Mouse (Mus musculus): ENCODE results near the gene Mrps18b. TPM values are rescaled to one million over a fixed set of nuclear protein-coding genes. Genes with fewer than 3 reads are reported as not detected.

The Mrps18b gene
- polyA plus RNA-seq, 1 experiment from 2014 or later = 77.7 TPM

DNA sequence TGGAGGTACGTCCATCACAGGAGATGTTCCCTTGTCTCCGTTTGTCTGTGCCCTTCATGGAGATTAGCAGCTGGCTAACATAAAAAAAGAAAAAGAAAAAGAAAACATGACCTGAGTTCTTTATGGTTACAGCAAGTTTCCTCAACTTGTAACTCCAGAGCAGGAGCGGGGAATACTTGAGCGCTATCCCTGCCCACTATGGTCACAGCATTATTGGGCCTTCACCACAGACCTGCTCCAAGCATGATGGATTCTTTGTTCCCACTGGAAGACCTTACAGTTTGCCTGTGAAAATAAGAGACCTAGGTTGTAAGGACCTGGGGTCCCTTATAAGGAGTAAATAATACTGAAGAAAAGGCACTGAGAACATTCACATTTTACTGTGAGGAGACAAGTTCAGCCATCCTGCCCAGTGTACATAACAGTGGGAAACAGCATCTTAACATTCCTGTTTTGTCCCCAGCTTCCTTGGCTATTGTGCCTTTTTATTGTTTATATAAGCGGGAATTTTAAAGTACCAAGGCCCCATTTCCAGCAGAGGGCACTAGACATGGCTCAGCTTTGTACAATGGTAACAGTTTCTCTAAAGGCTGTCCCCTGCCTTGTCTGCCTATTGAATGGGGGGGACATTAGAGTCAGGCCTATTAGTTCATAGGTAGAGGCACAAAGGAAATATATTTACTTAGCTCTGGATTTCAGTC is 4.8 kb upstream of the Mrps18b start:
- no peaks in the 10 kb centered on the region for H3K9me3 ChIP-seq (replicated peaks; ENCODE audit: control insufficient read depth, low read length)
- ATAC-seq (replicated peaks; ENCODE audit: insufficient number of reproducible peaks, low FRiP score, low TSS enrichment) = no peak
- peaks cover 8% of the 10 kb centered on the region for H3K4me1 ChIP-seq (ENCODE audit: control insufficient read depth, insufficient read depth, low read length)
- H3K27me3 ChIP-seq (ENCODE audit: control insufficient read depth, insufficient read depth, low read length) = no peaks in the 10 kb centered on the region
- H3K4me3 ChIP-seq (ENCODE audit: low read depth, low read length) = no peak overlapping the region
- 82% methylated on average over 5 of the region's 5 CpGs for WGBS (ENCODE audit: insufficient replicate concordance)
- H3K9ac ChIP-seq (ENCODE audit: low read depth, low read length) = no peak overlapping the region
- peaks cover 15% of the 10 kb centered on the region for H3K36me3 ChIP-seq (ENCODE audit: control insufficient read depth, insufficient read depth, low read length)
- H3K4me2 ChIP-seq = no peak overlapping the region; the same call in 1 of the 2 replicates
- peak overlapping the region; percentile 93 for H3K27ac ChIP-seq (ENCODE audit: low read depth, low read length)

- Histone ChIP-seq H3K27me3 (ENCODE audit: control insufficient read depth, insufficient read depth, low read length) (no peaks in the 10 kb centered on the region), H3K27ac (ENCODE audit: low read depth, low read length) (peak overlapping the region; percentile 93), H3K9ac (ENCODE audit: low read depth, low read length) (peak overlapping the region; percentile 99; the same call in 1 of the 2 replicates), H3K4me1 (ENCODE audit: control insufficient read depth, insufficient read depth, low read length) (peaks cover 10% of the 10 kb centered on the region), H3K4me3 (ENCODE audit: low read depth, low read length) (peak overlapping the region; percentile 14), H3K36me3 (ENCODE audit: control insufficient read depth, insufficient read depth, low read length) (peaks cover 15% of the 10 kb centered on the region), H3K4me2 (peak overlapping the region; percentile 98), H3K9me3 (replicated peaks; ENCODE audit: control insufficient read depth, low read length) (no peaks in the 10 kb centered on the region)
- 67% methylated on average over 1 of the region's 1 CpGs for whole genome bisulfite sequencing (ENCODE audit: insufficient replicate concordance)
- ATAC-seq (replicated peaks; ENCODE audit: insufficient number of reproducible peaks, low FRiP score, low TSS enrichment) = no peak
Measured at GRCm38 (mm10) chr17:35920384-35920783, 4.2 kb upstream of the Mrps18b start.

DNA sequence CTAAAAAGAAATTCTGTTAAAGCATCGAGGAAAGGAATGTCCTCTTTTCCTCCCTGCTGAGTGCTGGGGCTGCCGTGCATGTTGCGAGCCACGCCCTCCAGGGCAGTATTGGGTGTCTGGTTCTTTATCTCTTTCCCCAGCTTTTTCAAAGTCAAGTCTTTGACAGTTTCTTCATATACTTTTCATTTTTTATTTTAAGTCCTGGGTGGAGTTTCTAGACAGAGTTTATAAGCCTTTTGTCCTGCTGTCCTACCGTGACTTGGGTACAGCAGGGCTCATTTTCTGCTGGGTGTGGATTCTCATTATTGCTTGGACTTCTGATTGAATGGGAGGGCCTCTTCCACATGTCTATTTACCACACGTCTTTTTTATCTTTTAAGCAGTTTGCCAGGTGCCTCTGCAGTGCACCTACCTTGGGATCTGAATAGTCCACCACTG is 3.7 kb upstream of the Mrps18b start:
- H3K9ac ChIP-seq (ENCODE audit: low read depth, low read length) = peak overlapping the region; percentile 99
- no peak for ATAC-seq (replicated peaks; ENCODE audit: insufficient number of reproducible peaks, low FRiP score, low TSS enrichment)
- H3K4me2 ChIP-seq = peak overlapping the region; percentile 98
- H3K27ac ChIP-seq (ENCODE audit: low read depth, low read length) = peak overlapping the region; percentile 93
- no peaks in the 10 kb centered on the region for H3K9me3 ChIP-seq (replicated peaks; ENCODE audit: control insufficient read depth, low read length)
- H3K36me3 ChIP-seq (ENCODE audit: control insufficient read depth, insufficient read depth, low read length) = peaks cover 11% of the 10 kb centered on the region
- H3K27me3 ChIP-seq (ENCODE audit: control insufficient read depth, insufficient read depth, low read length) = no peaks in the 10 kb centered on the region
- peaks cover 15% of the 10 kb centered on the region for H3K4me1 ChIP-seq (ENCODE audit: control insufficient read depth, insufficient read depth, low read length)
- WGBS (ENCODE audit: insufficient replicate concordance) = 47% methylated on average over 6 of the region's 6 CpGs
- peak overlapping the region; percentile 14 for H3K4me3 ChIP-seq (ENCODE audit: low read depth, low read length)

GRCm38 (mm10) chr17:35919060-35919715 is 3.0 kb upstream of the Mrps18b start:
- Histone ChIP-seq H3K4me3 (ENCODE audit: low read depth, low read length) (peak overlapping the region; percentile 86), H3K4me1 (ENCODE audit: control insufficient read depth, insufficient read depth, low read length) (peaks cover 15% of the 10 kb centered on the region), H3K4me2 (peak overlapping the region; percentile 98), H3K27ac (ENCODE audit: low read depth, low read length) (peak overlapping the region; percentile 93), H3K27me3 (ENCODE audit: control insufficient read depth, insufficient read depth, low read length) (no peaks in the 10 kb centered on the region), H3K9me3 (replicated peaks; ENCODE audit: control insufficient read depth, low read length) (no peaks in the 10 kb centered on the region), H3K9ac (ENCODE audit: low read depth, low read length) (peak overlapping the region; percentile 99), H3K36me3 (ENCODE audit: control insufficient read depth, insufficient read depth, low read length) (peaks cover 5% of the 10 kb centered on the region)
- peak; percentile 28; the same call in 1 of the 2 replicates for ATAC-seq (replicated peaks; ENCODE audit: insufficient number of reproducible peaks, low FRiP score, low TSS enrichment)
- 13% methylated on average over 7 of the region's 7 CpGs for WGBS (ENCODE audit: insufficient replicate concordance)

DNA sequence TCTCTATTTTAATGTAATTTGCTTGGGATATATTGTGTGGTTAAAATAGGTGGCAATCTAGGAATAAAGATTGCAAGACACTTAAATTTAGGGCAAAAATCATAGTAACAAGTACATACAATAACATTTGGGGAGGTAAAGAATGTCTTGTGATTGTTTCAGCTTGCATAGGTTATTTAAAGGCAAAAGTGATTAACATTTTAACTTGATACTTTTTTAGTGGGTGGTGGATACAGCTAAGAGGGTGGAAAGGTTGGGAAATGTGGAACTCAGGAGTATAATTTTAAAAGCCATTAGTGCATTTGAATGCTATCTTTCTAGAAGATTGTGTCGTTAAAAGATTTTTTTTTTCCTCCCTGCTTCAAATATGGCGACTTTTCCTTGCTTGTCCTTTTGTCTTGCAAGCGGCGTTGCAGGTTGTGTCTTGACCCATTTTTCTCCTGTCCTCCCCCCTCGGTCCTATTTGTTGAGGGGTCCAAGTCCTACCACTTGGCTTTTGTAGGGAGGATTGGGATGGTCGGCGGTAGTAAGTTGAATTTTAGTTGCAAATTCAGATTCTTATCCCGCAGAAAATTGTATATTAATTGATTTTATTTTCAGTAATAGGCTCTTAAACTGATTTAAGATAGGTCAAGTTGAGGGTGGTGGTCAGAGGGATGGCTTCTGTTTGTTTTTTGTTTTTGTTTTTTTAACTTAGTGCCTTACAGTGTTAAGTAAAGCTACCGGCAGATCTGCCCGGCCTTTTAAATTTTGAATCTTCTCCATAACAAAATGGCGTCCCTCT is 2.3 kb upstream of the Mrps18b start:
- no peak for ATAC-seq (replicated peaks; ENCODE audit: insufficient number of reproducible peaks, low FRiP score, low TSS enrichment)
- peak overlapping the region; percentile 99 for H3K9ac ChIP-seq (ENCODE audit: low read depth, low read length)
- WGBS (ENCODE audit: insufficient replicate concordance) = under 1% methylated on average over 11 of the region's 11 CpGs

GRCm38 (mm10) chr17:35917463-35918251 is 1.5 kb upstream of the Mrps18b start:
- Histone ChIP-seq H3K4me2 (peak overlapping the region; percentile 98), H3K36me3 (ENCODE audit: control insufficient read depth, insufficient read depth, low read length) (no peaks in the 10 kb centered on the region), H3K27ac (ENCODE audit: low read depth, low read length) (peak overlapping the region; percentile 93), H3K9me3 (replicated peaks; ENCODE audit: control insufficient read depth, low read length) (no peaks in the 10 kb centered on the region), H3K4me1 (ENCODE audit: control insufficient read depth, insufficient read depth, low read length) (peaks cover 15% of the 10 kb centered on the region), H3K27me3 (ENCODE audit: control insufficient read depth, insufficient read depth, low read length) (no peaks in the 10 kb centered on the region), H3K4me3 (ENCODE audit: low read depth, low read length) (peak overlapping the region; percentile 86), H3K9ac (ENCODE audit: low read depth, low read length) (peak overlapping the region; percentile 99)
- no peak for ATAC-seq (replicated peaks; ENCODE audit: insufficient number of reproducible peaks, low FRiP score, low TSS enrichment)
- under 1% methylated on average over 13 of the region's 13 CpGs for WGBS (ENCODE audit: insufficient replicate concordance)

More for the DNA sequence above, 2.3 kb upstream of the Mrps18b start:
- Histone ChIP-seq H3K4me1 (ENCODE audit: control insufficient read depth, insufficient read depth, low read length) (peaks cover 15% of the 10 kb centered on the region), H3K27ac (ENCODE audit: low read depth, low read length) (peak overlapping the region; percentile 93), H3K9me3 (replicated peaks; ENCODE audit: control insufficient read depth, low read length) (no peaks in the 10 kb centered on the region), H3K27me3 (ENCODE audit: control insufficient read depth, insufficient read depth, low read length) (no peaks in the 10 kb centered on the region), H3K36me3 (ENCODE audit: control insufficient read depth, insufficient read depth, low read length) (no peaks in the 10 kb centered on the region), H3K4me3 (ENCODE audit: low read depth, low read length) (peak overlapping the region; percentile 86), H3K4me2 (peak overlapping the region; percentile 98)

GRCm38 (mm10) chr17:35917143-35917462 is 914 bp upstream of the Mrps18b start:
- 0% methylated on average over 8 of the region's 8 CpGs for WGBS (ENCODE audit: insufficient replicate concordance)
- no peak for ATAC-seq (replicated peaks; ENCODE audit: insufficient number of reproducible peaks, low FRiP score, low TSS enrichment)
- Histone ChIP-seq H3K9me3 (replicated peaks; ENCODE audit: control insufficient read depth, low read length) (no peaks in the 10 kb centered on the region), H3K36me3 (ENCODE audit: control insufficient read depth, insufficient read depth, low read length) (no peaks in the 10 kb centered on the region), H3K4me3 (ENCODE audit: low read depth, low read length) (peak overlapping the region; percentile 86), H3K9ac (ENCODE audit: low read depth, low read length) (peak overlapping the region; percentile 99), H3K27ac (ENCODE audit: low read depth, low read length) (peak overlapping the region; percentile 93), H3K4me1 (ENCODE audit: control insufficient read depth, insufficient read depth, low read length) (peaks cover 15% of the 10 kb centered on the region), H3K27me3 (ENCODE audit: control insufficient read depth, insufficient read depth, low read length) (no peaks in the 10 kb centered on the region), H3K4me2 (peak overlapping the region; percentile 98)

Measured in heart, embryonic 11.5 days (tissue).